In the genomic region with DNA sequence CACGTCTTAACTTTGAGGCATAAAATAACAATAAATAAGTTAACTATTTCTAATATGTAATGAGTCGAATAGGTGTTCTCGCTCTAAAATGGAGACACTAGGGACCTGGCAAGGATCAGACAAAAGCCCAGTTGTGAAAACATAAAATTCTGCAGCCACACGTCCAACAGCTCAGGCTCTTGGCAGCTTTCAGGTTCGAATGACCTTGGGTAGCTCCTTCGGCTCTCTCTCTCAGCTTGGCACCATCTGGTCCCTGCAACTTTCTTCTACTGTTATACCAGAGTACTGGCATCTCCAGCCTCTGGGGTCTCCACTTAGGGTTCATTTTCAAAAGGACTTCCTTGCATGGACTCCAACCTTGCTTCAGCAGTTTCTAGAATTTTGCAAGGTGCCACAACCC, we compare ENCODE assay signal across 16 mouse cellular contexts.
"Had no signal": no experiment of that assay in that cellular context is flagged by ENCODE, and none has a peak within 500 bp of the region (broad histone marks: within the 10 kb centered on the region; RNA-seq: fewer than 3 reads in every experiment).

No protein-coding gene starts in this region.

- DNase-seq: heart, postnatal 10 days; heart, postnatal 14 days; heart, postnatal 36 days; heart, postnatal 4 days; kidney, adult 11 months; kidney, adult 18-20 months; kidney, adult 2 months; kidney, adult 8-10 months; kidney, adult 9 months; kidney, postnatal 10 days; kidney, postnatal 14 days; kidney, postnatal 25 days; kidney, postnatal 36 days; kidney, postnatal 4 days; layer of hippocampus, adult 9-11 months; layer of hippocampus, postnatal 36 days had no signal
